Mouse (Mus musculus): ENCODE results near the gene Myoz2. TPM values are rescaled to one million over a fixed set of nuclear protein-coding genes. Genes with fewer than 3 reads are reported as not detected.

Myoz2 gene
- polyA plus RNA-seq, 1 experiment from 2014 or later: 7.4 TPM

GRCm38 (mm10) chr3:122974833-122975232 is 60.0 kb downstream of the Myoz2 start:
- H3K4me1 ChIP-seq (replicated peaks): peaks cover 14% of the 10 kb centered on the region
- H3K4me3 ChIP-seq (replicated peaks): no peak overlapping the region
- no peaks in the 10 kb centered on the region for H3K36me3 ChIP-seq
- WGBS: 88% methylated on average over 3 of the region's 3 CpGs
- no peaks in the 10 kb centered on the region for H3K27me3 ChIP-seq
- no peak for ATAC-seq (ENCODE audit: insufficient number of reproducible peaks, insufficient read depth, low FRiP score, low TSS enrichment, low read depth)
- no peak overlapping the region for H3K27ac ChIP-seq
- H3K4me2 ChIP-seq: no peak overlapping the region
- H3K9me3 ChIP-seq: no peaks in the 10 kb centered on the region
- no peak overlapping the region for H3K9ac ChIP-seq (replicated peaks)

- no peak overlapping the region for H3K4me3 ChIP-seq (replicated peaks)
- no peak overlapping the region for H3K9ac ChIP-seq (replicated peaks)
- H3K4me1 ChIP-seq (replicated peaks): peaks cover 14% of the 10 kb centered on the region
- H3K36me3 ChIP-seq: peaks cover 6% of the 10 kb centered on the region
- no peak for ATAC-seq (ENCODE audit: insufficient number of reproducible peaks, insufficient read depth, low FRiP score, low TSS enrichment, low read depth)
- 37% methylated on average over 3 of the region's 3 CpGs for WGBS
- no peak overlapping the region for H3K4me2 ChIP-seq
- no peak overlapping the region for H3K27ac ChIP-seq
- no peaks in the 10 kb centered on the region for H3K9me3 ChIP-seq
- H3K27me3 ChIP-seq: no peaks in the 10 kb centered on the region
Measured at GRCm38 (mm10) chr3:122972126-122972822, 62.5 kb downstream of the Myoz2 start.

- no peak for ATAC-seq (ENCODE audit: insufficient number of reproducible peaks, insufficient read depth, low FRiP score, low TSS enrichment, low read depth)
- Histone ChIP-seq H3K27ac (no peak overlapping the region), H3K9ac (replicated peaks) (no peak overlapping the region), H3K36me3 (peaks cover 6% of the 10 kb centered on the region), H3K9me3 (no peaks in the 10 kb centered on the region), H3K4me3 (replicated peaks) (no peak overlapping the region), H3K4me1 (replicated peaks) (peaks cover 14% of the 10 kb centered on the region), H3K27me3 (no peaks in the 10 kb centered on the region), H3K4me2 (no peak overlapping the region)
- 80% methylated on average over 9 of the region's 9 CpGs for WGBS
Measured at GRCm38 (mm10) chr3:122968391-122968790, 66.4 kb downstream of the Myoz2 start.

- ATAC-seq (ENCODE audit: insufficient number of reproducible peaks, insufficient read depth, low FRiP score, low TSS enrichment, low read depth): no peak
- Histone ChIP-seq H3K4me1 (replicated peaks) (no peaks in the 10 kb centered on the region), H3K27me3 (no peaks in the 10 kb centered on the region), H3K27ac (no peak overlapping the region), H3K4me2 (no peak overlapping the region), H3K36me3 (peaks cover 13% of the 10 kb centered on the region), H3K9me3 (no peaks in the 10 kb centered on the region), H3K4me3 (replicated peaks) (no peak overlapping the region), H3K9ac (replicated peaks) (no peak overlapping the region)
- WGBS: 93% methylated on average over 5 of the region's 5 CpGs
Measured at GRCm38 (mm10) chr3:122964301-122964700, 70.5 kb downstream of the Myoz2 start.

Small RNAs within 50 kb of the gene (microRNA-seq; reads per million reads assigned to microRNA genes)
- not detected for gene Gm22066

Other genes with a start within 250 kb of the Myoz2 start
- not detected in 2 replicates for gene Fabp2, start 139.9 kb downstream of the Myoz2 start, polyA plus RNA-seq (2016; fragmentation: Nextera tagmentation; extraction: Ambion mirVana)
- not detected in 2 replicates for gene Gm10959, start 115.7 kb downstream of the Myoz2 start, polyA plus RNA-seq (2016; fragmentation: Nextera tagmentation; extraction: Ambion mirVana)
- 83.1 and 86.0 TPM in 2 replicates for gene 1810037I17Rik, start 110.8 kb downstream of the Myoz2 start, polyA plus RNA-seq (2016; fragmentation: Nextera tagmentation; extraction: Ambion mirVana)
- 6.8 and 7.1 TPM in 2 replicates for gene Usp53, start 50.5 kb downstream of the Myoz2 start, polyA plus RNA-seq (2016; fragmentation: Nextera tagmentation; extraction: Ambion mirVana)
- 5.3 and 6.8 TPM in 2 replicates for gene Synpo2, start 201.1 kb upstream of the Myoz2 start, polyA plus RNA-seq (2016; fragmentation: Nextera tagmentation; extraction: Ambion mirVana)
- 41.8 and 51.1 TPM in 2 replicates for gene Sec24d, start 232.4 kb upstream of the Myoz2 start, polyA plus RNA-seq (2016; fragmentation: Nextera tagmentation; extraction: Ambion mirVana)